Mouse (Mus musculus) gastrocnemius, postnatal 10 days (tissue): Measurements from ENCODE around the gene Prmt2. TPM values are rescaled to one million over a fixed set of nuclear protein-coding genes. Genes with fewer than 3 reads are reported as not detected.
A peak's percentile ranks its signal among the peaks of the same experiment; 100 is the strongest.

Experiments used
- DNase-seq: peaks from one replicate; pipeline ENCODE4 v3.0.0; 2021; ENCODE audit warnings: mixed read lengths
- long read RNA-seq, 2 experiments: library from polyadenylated mRNA; stranded (forward); transcript quantifications; one replicate each; pipeline ENCODE4 v2.0.0; 2021
- total RNA-seq, 2 experiments: library from RNA; stranded (reverse); gene quantifications; 2 replicates each; pipeline ENCODE4 v1.2.3; 2021

Gene Prmt2
- 10 to 100 TPM in 1 of 2 experiments, 1 to 10 TPM in 1; 8.0 to 10.7 TPM for total RNA-seq
- long read RNA-seq, experiment 1, transcript Prmt2-202 (11 exons, 2,052 nt) = minor isoform, 6 of 27 reads
- long read RNA-seq, experiment 1, transcript Prmt2-201 (11 exons, 2,016 nt) = major isoform, 14 of 27 reads
- long read RNA-seq, experiment 1, partial matches to known transcripts = 3 of 27 reads
- long read RNA-seq, experiment 1, other reads (novel, unspliced or antisense) = 2 of 27 reads
- long read RNA-seq, experiment 2, transcript Prmt2-202 (11 exons, 2,052 nt) = minor isoform, 6 of 20 reads
- long read RNA-seq, experiment 2, transcript Prmt2-201 (11 exons, 2,016 nt) = major isoform, 11 of 20 reads
- long read RNA-seq, experiment 2, partial matches to known transcripts = 1 of 20 reads
- long read RNA-seq, experiment 2, other reads (novel, unspliced or antisense) = 2 of 20 reads

GRCm38 (mm10) chr10:76237341-76238225 lies at the start of gene Prmt2:
Prmt2 (minus strand) TSS chr10:76237865.
- DNase-seq = peak; percentile 89

DNA sequence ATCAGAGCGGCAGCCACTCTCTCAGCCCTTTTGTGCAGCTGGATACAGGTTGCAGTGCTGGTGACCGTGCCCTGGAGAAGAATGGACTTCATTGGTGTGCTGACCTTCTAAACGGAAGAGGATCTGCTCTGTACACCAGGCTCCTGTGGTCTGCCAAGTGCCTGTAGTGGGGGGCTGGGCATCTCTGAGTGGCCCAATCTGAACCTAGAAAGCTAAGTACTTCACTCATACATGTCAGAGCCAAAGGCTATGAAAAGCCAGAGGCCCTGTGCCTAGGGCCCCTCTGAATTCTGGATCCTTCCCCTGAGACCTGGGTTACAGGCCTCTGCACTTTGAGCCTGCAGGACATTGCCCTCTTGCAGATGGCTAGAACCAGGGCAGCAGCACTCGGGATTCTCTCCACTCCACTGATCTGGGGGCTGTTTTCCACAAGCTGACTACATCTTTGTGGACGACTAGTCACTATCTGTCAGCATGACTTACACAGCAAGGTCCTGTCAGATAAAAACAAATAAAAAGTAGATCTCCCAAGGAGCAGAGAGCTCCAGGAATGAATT lies 41.0 kb upstream of the Prmt2 start:
- no peak for DNase-seq

DNA sequence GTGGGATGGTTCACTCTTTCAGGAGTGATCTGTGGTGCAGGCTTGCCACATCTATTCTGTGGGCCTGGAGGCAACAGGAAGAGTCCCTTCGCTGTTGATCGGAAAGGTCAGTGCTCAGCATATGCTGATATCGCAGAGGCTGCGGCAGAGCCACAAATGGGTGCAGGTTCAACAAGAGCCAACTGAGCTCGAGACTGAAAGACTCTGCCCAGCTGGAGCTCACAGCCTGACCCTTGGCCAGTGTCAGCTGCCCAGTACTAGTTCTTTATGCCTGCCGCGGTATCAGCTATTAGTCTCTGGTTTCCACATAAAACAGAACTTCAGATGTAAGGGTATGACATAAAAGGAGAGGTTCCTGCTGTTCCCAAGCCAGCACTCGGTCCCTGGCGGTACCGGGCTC lies 37.6 kb upstream of the Prmt2 start:
- DNase-seq = no peak

- DNase-seq = peak; percentile 36
Observed at GRCm38 (mm10) chr10:76271238-76271637, 33.6 kb upstream of the Prmt2 start.

DNA sequence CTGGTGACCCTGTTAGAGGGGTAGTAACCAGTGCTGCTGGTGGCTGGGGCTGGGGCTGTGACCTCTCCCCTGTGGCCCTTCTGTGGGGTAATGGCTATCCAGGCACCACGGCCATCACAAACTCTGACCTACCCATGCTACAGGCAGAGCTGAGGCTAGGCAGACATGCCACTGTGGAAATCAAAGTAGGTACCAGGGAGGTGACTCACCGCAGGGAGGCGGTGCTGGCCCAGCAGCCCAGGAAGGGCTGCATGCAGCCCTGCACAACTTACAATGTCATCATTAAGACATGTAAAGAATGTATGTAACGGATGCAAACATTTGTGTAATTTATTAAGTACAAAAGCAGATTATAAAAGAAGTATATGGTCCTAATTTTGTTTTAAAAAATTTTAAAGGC lies 24.8 kb upstream of the Prmt2 start:
- DNase-seq = no peak

- DNase-seq = no peak
Observed at GRCm38 (mm10) chr10:76261447-76261846, 23.8 kb upstream of the Prmt2 start.

DNA sequence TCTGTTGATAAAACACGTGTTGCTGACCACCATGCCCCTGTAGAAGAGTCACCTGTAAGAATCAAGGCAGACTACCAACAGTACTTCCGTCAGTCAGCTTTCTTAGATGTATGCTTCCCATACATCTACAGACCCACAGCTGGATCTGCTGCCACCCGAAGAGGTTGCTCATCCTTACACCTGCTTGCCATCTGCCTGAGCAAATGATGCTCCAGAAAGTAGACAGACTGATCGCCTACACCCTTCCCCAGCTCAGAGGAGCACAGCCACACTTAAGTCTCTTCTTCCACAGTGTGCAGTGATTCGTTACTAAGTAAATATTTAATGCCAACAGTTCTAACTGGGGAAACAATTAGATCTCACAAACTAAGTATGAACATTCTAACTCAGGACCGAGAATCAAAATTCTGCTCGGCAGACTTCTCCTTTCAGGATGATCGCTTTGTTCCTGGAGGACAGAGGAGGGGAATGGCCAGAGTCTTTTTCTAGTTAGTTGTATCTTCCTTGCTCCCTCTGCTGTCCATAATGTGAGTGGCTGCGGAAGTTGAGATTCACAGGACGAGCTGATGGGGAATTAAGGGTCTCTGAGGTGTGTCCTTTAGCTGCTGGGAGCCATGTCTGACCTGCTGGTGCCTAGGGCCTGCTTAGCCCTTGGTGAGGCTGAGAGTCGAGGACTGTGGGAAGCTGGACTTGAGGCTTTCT lies 22.8 kb upstream of the Prmt2 start:
- DNase-seq = no peak

- no peak for DNase-seq
Observed at GRCm38 (mm10) chr10:76259566-76260232, 22.0 kb upstream of the Prmt2 start.

DNA sequence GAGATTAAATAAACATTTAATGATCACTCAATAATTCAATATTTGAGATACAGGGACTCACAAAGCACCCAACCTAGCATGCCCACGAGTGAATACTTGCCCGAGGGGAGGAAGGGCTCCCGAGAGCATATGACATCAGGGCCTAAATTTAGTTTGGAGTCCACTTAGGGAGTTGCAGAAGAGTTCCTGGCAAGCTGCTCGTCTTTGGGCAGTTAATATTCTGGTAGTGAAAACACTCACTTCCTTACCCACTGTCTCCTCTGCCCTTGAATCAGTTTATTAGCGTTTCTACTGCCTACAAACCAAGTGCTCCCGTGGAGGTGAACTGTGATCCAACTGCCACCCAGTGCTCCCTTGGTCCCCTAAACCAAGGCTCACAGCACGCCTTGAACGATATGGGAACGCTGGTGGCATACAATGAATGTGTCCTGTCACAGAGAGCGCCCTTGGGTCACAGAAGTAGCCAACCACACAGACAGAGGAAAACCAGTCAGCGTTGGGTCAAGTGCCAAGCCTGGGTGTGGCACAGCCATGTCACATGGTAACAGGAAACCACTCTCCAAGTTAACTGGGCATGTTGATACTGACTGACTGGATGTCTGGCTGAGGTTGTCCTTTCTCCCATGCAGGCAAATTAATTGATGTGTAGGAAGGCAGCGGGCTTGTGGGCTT lies 20.2 kb upstream of the Prmt2 start:
- DNase-seq = peak; percentile 51

GRCm38 (mm10) chr10:76257231-76257630 lies 19.6 kb upstream of the Prmt2 start:
- DNase-seq = no peak

- DNase-seq = no peak
Observed at GRCm38 (mm10) chr10:76255617-76256016, 18.0 kb upstream of the Prmt2 start.

GRCm38 (mm10) chr10:76253536-76253935 lies 15.9 kb upstream of the Prmt2 start, which contains the start of gene S100b:
S100b (plus strand) TSS chr10:76253853.
- DNase-seq = peak; percentile 15

GRCm38 (mm10) chr10:76253079-76253478 lies 15.4 kb upstream of the Prmt2 start:
- DNase-seq = no peak

DNA sequence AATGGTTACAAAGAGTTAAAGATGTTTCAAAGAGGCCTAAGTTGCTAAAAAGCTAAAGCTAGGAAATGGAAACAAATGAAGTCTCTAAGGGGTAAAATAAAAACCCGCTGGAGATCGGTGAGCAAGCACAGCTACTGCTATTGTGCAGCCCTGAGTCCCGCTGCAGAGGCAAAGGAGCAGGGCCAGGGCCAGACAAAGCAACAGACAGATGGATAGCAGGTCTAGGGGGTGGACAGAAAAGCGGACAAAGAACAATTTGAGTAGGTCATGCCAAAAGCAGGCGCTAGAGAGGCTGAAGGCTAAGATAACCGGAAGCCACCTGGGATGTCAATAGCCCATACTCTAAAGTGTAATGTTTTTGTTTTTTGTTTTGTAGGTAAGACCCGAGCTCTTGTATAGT lies 13.2 kb upstream of the Prmt2 start:
- DNase-seq = no peak

GRCm38 (mm10) chr10:76248647-76248968 lies 10.9 kb upstream of the Prmt2 start:
- DNase-seq = no peak

- no peak for DNase-seq
Observed at GRCm38 (mm10) chr10:76247960-76248646, 10.4 kb upstream of the Prmt2 start.

DNA sequence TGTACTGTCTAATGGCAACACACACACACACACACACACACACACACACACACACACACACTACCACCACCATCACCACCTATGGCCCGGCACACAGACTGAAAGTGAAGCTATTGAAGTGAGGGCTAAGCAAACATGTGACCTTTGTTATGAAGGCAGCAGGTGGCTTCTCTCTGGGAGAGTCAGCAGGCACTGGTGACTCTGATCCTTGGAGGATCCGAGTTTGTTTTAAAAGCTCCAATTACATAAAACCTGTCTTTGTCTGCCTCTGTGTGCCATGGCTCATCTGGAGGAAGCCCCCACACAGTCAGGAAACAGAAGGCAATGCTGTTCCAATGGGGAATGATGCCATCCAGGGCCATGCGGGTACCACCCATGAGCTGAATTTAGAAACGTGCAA lies 8.9 kb upstream of the Prmt2 start:
- DNase-seq = no peak

- DNase-seq = no peak
Observed at GRCm38 (mm10) chr10:76245106-76245505, 7.4 kb upstream of the Prmt2 start.

- DNase-seq = no peak
Observed at GRCm38 (mm10) chr10:76239401-76239800, 1.7 kb upstream of the Prmt2 start.

DNA sequence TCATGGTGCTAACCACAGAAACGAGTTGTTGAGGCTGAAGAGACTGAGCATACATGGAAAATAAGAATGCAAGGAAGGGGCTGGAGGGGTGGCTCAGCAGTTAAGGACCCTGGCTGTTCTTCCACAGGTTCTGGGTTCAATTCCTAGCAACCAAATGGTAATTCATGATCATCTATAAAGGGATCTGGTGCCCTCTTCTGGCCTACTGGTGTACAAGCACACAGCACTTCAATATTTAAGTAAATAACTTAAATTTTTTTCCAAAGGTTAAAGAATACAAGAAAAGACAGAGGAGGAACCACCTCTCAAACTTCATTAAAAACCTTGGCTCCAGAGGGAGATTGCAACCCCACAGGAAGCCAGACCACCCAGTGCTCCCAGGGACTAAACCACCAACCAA lies 8.0 kb downstream of the Prmt2 start:
- no peak for DNase-seq

GRCm38 (mm10) chr10:76225944-76226343 lies 11.7 kb downstream of the Prmt2 start:
- no peak for DNase-seq
